Mouse (Mus musculus): ENCODE measurements around the gene Scrn2. TPM values are rescaled to one million over a fixed set of nuclear protein-coding genes. Genes with fewer than 3 reads are reported as not detected.

Scrn2 gene
- polyA plus RNA-seq, 2 experiments, result 20.3 to 23.3 TPM

GRCm38 (mm10) chr11:97052219-97052646, 22.5 kb downstream of the Scrn2 start:
- ATAC-seq (ENCODE audit: low FRiP score, low read depth) (no peak), DNase-seq (ENCODE audit: low spot score) (no peak)
- Histone ChIP-seq H3K36me3 (ENCODE audit: control insufficient read depth, insufficient read depth, low read length) (peaks cover 52% of the 10 kb centered on the region), H3K9me3 (ENCODE audit: control insufficient read depth, low read length) (no peaks in the 10 kb centered on the region), H3K27ac (replicated peaks; ENCODE audit: low read depth, low read length) (no peak overlapping the region), H3K9ac (ENCODE audit: low read depth, low read length, severe bottlenecking) (0 out of 2 replicates have a peak overlapping the region, but pooled peaks have one; percentile 79), H3K4me2 (replicated peaks; ENCODE audit: low read depth, low read length, severe bottlenecking) (no peak overlapping the region; the same call in 1 of the 2 replicates), H3K4me3 (replicated peaks; ENCODE audit: low read length) (no peak overlapping the region), H3K4me1 (ENCODE audit: control insufficient read depth, insufficient read depth, low read length) (peaks cover 9% of the 10 kb centered on the region), H3K27me3 (ENCODE audit: control insufficient read depth, insufficient read depth, low read length) (no peaks in the 10 kb centered on the region)
- no peak for TF ChIP-seq POLR2A (IDR thresholded peaks at IDR 0.05; ENCODE audit: borderline replicate concordance, extremely low read depth, insufficient read depth, insufficient read length)
- WGBS, result 27% methylated on average over 11 of the region's 11 CpGs

GRCm38 (mm10) chr11:97063274-97063920, 33.7 kb downstream of the Scrn2 start:
- DNase-seq (ENCODE audit: low spot score) (no peak), ATAC-seq (ENCODE audit: low FRiP score, low read depth) (no peak)
- H3K36me3 ChIP-seq (ENCODE audit: control insufficient read depth, insufficient read depth, low read length), result peaks cover 59% of the 10 kb centered on the region
- no peak overlapping the region for H3K9ac ChIP-seq (ENCODE audit: low read depth, low read length, severe bottlenecking)
- H3K4me1 ChIP-seq (ENCODE audit: control insufficient read depth, insufficient read depth, low read length), result no peaks in the 10 kb centered on the region
- H3K4me3 ChIP-seq (replicated peaks; ENCODE audit: low read length), result no peak overlapping the region
- WGBS, result 69% methylated on average over 9 of the region's 9 CpGs
- no peak for TF ChIP-seq POLR2A (IDR thresholded peaks at IDR 0.05; ENCODE audit: borderline replicate concordance, extremely low read depth, insufficient read depth, insufficient read length)
- H3K27me3 ChIP-seq (ENCODE audit: control insufficient read depth, insufficient read depth, low read length), result no peaks in the 10 kb centered on the region
- H3K9me3 ChIP-seq (ENCODE audit: control insufficient read depth, low read length), result no peaks in the 10 kb centered on the region
- H3K27ac ChIP-seq (replicated peaks; ENCODE audit: low read depth, low read length), result no peak overlapping the region
- no peak overlapping the region for H3K4me2 ChIP-seq (replicated peaks; ENCODE audit: low read depth, low read length, severe bottlenecking)

GRCm38 (mm10) chr11:97063921-97064295, 34.2 kb downstream of the Scrn2 start:
- TF ChIP-seq POLR2A (IDR thresholded peaks at IDR 0.05; ENCODE audit: borderline replicate concordance, extremely low read depth, insufficient read depth, insufficient read length), result no peak
- Histone ChIP-seq H3K9me3 (ENCODE audit: control insufficient read depth, low read length) (no peaks in the 10 kb centered on the region), H3K4me2 (replicated peaks; ENCODE audit: low read depth, low read length, severe bottlenecking) (no peak overlapping the region), H3K27me3 (ENCODE audit: control insufficient read depth, insufficient read depth, low read length) (no peaks in the 10 kb centered on the region), H3K9ac (ENCODE audit: low read depth, low read length, severe bottlenecking) (no peak overlapping the region), H3K27ac (replicated peaks; ENCODE audit: low read depth, low read length) (no peak overlapping the region), H3K4me1 (ENCODE audit: control insufficient read depth, insufficient read depth, low read length) (no peaks in the 10 kb centered on the region), H3K4me3 (replicated peaks; ENCODE audit: low read length) (no peak overlapping the region), H3K36me3 (ENCODE audit: control insufficient read depth, insufficient read depth, low read length) (peaks cover 59% of the 10 kb centered on the region)
- ATAC-seq (ENCODE audit: low FRiP score, low read depth), result no peak
- WGBS, result 84% methylated on average over 3 of the region's 3 CpGs
- DNase-seq (ENCODE audit: low spot score), result no peak

- WGBS, result 83% methylated on average over 12 of the region's 12 CpGs
- no peak for DNase-seq (ENCODE audit: low spot score)
Observed at GRCm38 (mm10) chr11:97065538-97066295, 36.0 kb downstream of the Scrn2 start.

GRCm38 (mm10) chr11:97066656-97067360, 37.1 kb downstream of the Scrn2 start:
- H3K4me2 ChIP-seq (replicated peaks; ENCODE audit: low read depth, low read length, severe bottlenecking), result no peak overlapping the region
- DNase-seq (ENCODE audit: low spot score) (no peak), ATAC-seq (ENCODE audit: low FRiP score, low read depth) (no peak)
- no peaks in the 10 kb centered on the region for H3K4me1 ChIP-seq (ENCODE audit: control insufficient read depth, insufficient read depth, low read length)
- 43% methylated on average over 22 of the region's 22 CpGs for WGBS
- no peaks in the 10 kb centered on the region for H3K9me3 ChIP-seq (ENCODE audit: control insufficient read depth, low read length)
- H3K27me3 ChIP-seq (ENCODE audit: control insufficient read depth, insufficient read depth, low read length), result no peaks in the 10 kb centered on the region
- H3K27ac ChIP-seq (replicated peaks; ENCODE audit: low read depth, low read length), result no peak overlapping the region
- H3K36me3 ChIP-seq (ENCODE audit: control insufficient read depth, insufficient read depth, low read length), result peaks cover 36% of the 10 kb centered on the region
- no peak for TF ChIP-seq POLR2A (IDR thresholded peaks at IDR 0.05; ENCODE audit: borderline replicate concordance, extremely low read depth, insufficient read depth, insufficient read length)
- H3K4me3 ChIP-seq (replicated peaks; ENCODE audit: low read length), result no peak overlapping the region
- H3K9ac ChIP-seq (ENCODE audit: low read depth, low read length, severe bottlenecking), result no peak overlapping the region

More at GRCm38 (mm10) chr11:97065538-97066295, 36.0 kb downstream of the Scrn2 start:
- Histone ChIP-seq H3K27ac (replicated peaks; ENCODE audit: low read depth, low read length) (no peak overlapping the region), H3K9ac (ENCODE audit: low read depth, low read length, severe bottlenecking) (no peak overlapping the region), H3K27me3 (ENCODE audit: control insufficient read depth, insufficient read depth, low read length) (no peaks in the 10 kb centered on the region), H3K4me1 (ENCODE audit: control insufficient read depth, insufficient read depth, low read length) (no peaks in the 10 kb centered on the region), H3K36me3 (ENCODE audit: control insufficient read depth, insufficient read depth, low read length) (peaks cover 45% of the 10 kb centered on the region), H3K4me2 (replicated peaks; ENCODE audit: low read depth, low read length, severe bottlenecking) (no peak overlapping the region), H3K4me3 (replicated peaks; ENCODE audit: low read length) (no peak overlapping the region), H3K9me3 (ENCODE audit: control insufficient read depth, low read length) (no peaks in the 10 kb centered on the region)
- no peak for TF ChIP-seq POLR2A (IDR thresholded peaks at IDR 0.05; ENCODE audit: borderline replicate concordance, extremely low read depth, insufficient read depth, insufficient read length)
- ATAC-seq (ENCODE audit: low FRiP score, low read depth), result no peak
